Mouse (Mus musculus): ENCODE measurements around the gene Nup93.

Nup93 gene

DNA sequence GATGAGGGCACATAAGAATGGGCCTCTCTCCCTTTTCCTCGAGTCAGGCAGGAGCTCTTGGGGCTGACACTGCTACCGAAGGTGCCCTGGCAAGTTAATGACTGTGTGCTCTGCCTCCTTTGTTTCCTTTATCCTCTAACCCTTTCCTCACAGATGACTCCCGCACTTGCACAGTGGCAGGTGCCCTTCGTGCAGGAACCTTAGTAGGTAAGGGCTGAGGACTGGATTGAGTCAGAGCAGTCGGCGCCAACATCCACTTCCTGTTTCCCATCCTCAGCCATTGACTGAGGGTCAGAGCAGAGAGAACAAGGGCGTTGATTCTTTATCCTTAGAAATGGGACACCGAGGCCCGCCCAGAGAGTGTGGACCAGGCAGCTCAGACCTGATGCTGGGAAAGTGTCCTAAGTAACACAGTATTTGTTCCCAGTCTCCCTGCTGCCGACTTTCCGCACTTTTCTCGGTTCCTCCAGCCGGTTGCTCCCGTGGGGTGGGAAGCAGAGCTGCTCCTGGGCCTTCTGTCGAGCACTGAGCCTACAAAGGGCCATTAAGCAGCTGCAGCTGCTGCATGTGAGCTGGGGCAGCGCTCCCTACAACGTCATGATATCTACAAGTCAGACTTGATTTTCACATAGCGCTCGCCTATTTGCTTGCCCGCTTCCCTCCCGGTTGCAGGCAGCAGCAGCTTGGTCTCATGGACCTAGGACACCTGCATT lies 26.9 kb upstream of the Nup93 start:
- no peak for DNase-seq (ENCODE audit: low spot score)

GRCm38 (mm10) chr8:94189275-94190031 lies 24.9 kb upstream of the Nup93 start:
- DNase-seq (ENCODE audit: low spot score) = no peak

DNA sequence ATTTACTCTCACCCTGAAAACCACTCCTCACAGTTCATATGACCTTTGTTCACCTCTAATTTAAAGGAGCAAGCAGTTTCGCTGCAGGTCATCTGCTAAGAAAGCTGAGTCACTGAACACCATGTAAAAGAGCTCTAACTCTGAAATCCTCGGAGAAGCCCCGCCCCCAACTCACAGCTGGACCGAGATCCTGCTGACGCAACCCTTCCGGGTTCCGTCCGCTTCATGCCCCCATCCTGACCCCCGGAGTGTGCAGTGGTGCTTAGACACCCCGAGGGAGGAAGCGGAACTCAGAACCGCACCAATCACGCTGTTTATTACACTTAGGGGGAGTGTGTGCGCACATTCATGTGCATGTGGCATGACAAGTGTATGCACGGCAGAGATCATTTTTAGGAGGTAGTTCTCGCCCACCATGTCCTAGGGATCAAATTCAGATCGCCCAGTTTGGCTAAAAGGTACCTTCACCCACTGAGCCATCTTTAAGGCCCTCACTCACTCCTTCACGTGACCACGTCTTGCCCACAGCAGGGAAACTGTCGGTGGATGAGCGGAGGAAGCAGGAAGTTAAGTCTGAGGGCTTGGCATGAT lies 23.2 kb upstream of the Nup93 start:
- DNase-seq (ENCODE audit: low spot score) = peak; percentile 77

DNA sequence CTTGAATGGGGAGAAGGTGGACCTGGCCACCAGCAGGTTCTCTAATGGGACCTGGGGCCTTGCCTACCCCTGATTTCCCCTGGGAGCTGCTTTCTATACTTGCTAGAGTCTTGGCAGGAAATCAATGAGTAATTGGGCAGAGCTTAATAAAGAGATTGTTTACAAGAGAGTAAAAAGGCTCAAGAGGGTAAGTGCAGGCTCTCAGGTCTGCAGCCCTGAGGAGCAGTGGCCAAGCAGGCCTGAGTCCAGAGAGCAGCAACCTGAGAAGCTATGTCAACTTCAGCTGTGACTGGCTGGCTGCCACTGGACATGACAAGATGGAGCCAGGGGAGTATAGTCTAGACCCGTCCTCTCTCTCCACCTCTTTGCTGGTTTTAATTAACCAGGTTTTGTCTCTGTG lies 21.4 kb upstream of the Nup93 start:
- DNase-seq (ENCODE audit: low spot score) = no peak

DNA sequence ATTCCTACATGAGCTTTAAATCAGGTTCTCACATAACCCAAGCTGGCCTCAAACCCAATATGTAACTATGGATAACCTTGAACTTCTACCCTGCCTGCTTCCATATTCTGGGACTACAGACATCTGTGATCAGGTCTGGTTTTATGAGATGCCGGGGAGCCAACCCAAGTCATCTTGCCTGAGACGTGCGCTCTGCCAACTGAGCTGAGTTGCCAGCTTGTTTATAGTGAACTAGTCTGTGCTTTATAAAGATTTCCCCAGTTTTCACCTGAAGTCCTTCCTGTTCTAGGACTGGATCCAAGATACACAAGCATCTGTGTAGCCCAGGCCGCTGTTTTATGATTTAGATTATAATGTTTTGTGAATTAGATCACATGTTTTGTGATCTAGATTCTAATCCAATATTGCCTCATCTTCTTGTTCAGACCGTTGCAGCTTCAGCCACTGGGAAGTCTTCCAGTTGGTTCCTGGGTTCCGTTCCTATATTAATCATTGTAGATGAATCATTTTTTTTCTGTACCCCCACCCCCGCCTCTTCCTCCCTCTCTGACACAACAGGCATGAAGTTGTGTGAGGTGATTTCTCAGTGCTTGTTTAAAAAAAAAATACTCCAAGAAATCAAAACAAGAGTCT lies 19.7 kb upstream of the Nup93 start:
- DNase-seq (ENCODE audit: low spot score) = no peak

DNA sequence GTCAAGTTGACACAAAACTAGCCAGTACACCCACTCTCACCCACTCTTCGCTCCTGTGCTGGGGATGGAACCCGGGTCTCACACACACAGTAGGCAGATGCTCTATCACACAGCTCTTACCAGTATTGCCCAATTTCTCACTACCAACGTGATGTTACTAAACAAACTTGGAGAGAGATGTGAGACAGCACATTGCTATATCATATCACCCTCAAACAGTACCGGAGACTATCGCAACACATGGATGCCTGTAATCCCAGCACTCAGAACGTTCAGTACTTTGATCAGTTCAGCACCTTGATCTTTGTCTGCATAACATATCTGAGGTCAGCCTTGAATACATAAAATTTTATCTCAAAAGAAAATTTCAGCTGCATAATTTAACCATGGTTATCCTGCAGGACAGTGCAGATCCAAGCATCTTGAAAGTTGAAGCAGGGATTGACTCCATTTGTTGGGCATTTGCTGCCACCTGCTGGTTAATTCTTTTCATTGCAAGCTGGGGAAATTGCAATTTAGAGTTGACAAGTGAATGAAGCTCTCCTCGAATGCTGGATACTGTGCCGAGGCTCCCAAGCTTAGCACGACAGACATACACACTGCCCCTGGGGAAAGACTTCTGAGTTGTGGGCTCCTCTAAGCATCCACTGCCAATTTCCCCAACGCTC lies 15.0 kb upstream of the Nup93 start:
- peak; percentile 68 for DNase-seq (ENCODE audit: low spot score)

GRCm38 (mm10) chr8:94204043-94204442 lies 10.3 kb upstream of the Nup93 start:
- no peak for DNase-seq (ENCODE audit: low spot score)

GRCm38 (mm10) chr8:94205736-94206135 lies 8.6 kb upstream of the Nup93 start:
- DNase-seq (ENCODE audit: low spot score) = peak; percentile 85

DNA sequence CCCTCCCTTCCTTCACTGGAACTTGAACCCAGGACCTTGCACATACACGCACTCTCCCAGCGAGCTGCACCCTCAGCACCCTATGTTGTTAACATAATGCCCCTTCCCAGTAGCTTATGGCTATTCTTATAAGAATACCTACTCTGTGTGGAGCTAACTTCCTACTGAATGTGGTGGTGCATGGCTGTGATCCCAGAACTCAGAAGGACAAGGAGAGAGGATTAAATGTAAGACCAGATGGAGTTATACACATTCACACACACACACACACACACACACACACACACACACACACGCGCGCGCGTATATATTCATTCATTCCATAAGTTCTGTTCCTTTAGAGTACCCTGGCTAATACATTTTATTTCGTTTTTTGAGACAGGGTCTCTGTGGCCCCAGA lies 8.1 kb upstream of the Nup93 start:
- no peak for DNase-seq (ENCODE audit: low spot score)

- DNase-seq (ENCODE audit: low spot score) = no peak
These were observed 6.9 kb upstream of the Nup93 start for GRCm38 (mm10) chr8:94207491-94207890.

DNA sequence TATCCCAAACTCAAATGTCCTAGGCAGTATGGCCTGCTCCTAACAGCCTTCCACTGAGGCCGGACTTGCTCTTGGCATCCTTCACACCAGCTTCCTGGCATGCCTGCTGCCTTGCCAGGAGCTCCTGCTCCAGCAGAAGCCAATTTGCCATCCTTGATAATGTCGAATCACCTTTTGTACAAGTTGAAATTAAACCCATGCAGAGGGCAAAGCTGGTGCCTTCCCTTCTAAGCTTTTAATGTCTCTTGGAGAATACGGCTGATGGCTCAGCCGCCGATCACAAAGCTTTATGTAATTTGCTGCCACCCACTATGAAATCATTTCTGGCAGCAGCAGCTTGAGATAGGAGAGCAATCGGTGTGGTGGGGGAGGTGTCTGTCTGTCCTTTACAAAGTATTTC lies 4.7 kb upstream of the Nup93 start:
- no peak for DNase-seq (ENCODE audit: low spot score)

DNA sequence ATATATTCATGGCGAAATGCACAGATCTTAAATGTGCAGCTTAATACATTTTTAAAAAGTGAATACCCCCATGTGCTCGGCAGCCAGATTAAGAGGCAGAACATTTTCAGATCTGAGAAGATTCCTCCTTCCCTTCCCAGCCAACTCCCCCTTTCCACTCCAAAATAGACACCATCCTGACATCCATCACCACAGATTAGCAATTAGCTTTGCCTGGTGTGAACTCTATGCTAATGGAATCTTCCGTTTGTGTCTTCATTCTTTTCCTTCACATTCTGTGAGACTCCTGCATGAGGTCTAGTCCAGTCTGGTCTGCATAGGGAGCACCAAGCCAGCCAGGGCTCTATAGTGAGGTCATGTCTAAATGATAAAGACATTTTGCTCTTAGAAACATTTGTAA lies 4.1 kb upstream of the Nup93 start:
- no peak for DNase-seq (ENCODE audit: low spot score)

GRCm38 (mm10) chr8:94213819-94214218 lies 545 bp upstream of the Nup93 start:
- DNase-seq (ENCODE audit: low spot score) = no peak

- no peak for DNase-seq (ENCODE audit: low spot score)
These were observed 13.1 kb downstream of the Nup93 start for GRCm38 (mm10) chr8:94227381-94227939.

- no peak for DNase-seq (ENCODE audit: low spot score)
These were observed 25.9 kb downstream of the Nup93 start for GRCm38 (mm10) chr8:94240240-94240751.

DNA sequence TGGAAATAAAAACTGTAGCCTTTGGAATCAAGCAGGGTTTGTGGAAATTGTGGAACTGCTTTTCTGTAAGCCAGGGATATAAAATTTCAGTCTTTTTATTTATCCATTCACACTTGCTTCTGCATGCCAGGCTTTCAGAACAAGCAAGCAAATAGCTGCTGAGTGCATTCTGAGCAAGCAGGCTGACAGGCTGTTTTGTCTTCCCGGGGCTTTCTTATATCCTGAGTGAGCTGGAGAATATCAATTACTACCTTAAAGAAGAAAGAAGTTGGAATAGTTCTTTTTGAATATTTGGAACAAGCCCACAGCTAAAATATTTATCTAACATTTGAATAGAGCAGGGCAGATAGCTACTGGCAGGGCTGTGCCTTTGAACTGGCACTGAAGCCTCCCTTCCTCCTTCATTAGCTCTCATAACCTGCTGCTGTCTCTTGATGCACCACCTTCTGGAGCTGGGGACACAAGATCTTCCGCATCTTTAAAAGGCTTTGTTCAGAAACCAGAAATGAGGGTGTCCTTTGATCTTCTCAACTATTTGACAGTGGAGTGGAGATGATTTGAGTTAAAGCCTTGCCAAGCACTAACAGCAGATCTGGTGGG lies 35.6 kb downstream of the Nup93 start:
- DNase-seq (ENCODE audit: low spot score) = peak; percentile 12

GRCm38 (mm10) chr8:94258881-94259280 lies 44.5 kb downstream of the Nup93 start:
- DNase-seq (ENCODE audit: low spot score) = no peak

GRCm38 (mm10) chr8:94262626-94263297 lies 48.4 kb downstream of the Nup93 start:
- DNase-seq (ENCODE audit: low spot score) = no peak

DNA sequence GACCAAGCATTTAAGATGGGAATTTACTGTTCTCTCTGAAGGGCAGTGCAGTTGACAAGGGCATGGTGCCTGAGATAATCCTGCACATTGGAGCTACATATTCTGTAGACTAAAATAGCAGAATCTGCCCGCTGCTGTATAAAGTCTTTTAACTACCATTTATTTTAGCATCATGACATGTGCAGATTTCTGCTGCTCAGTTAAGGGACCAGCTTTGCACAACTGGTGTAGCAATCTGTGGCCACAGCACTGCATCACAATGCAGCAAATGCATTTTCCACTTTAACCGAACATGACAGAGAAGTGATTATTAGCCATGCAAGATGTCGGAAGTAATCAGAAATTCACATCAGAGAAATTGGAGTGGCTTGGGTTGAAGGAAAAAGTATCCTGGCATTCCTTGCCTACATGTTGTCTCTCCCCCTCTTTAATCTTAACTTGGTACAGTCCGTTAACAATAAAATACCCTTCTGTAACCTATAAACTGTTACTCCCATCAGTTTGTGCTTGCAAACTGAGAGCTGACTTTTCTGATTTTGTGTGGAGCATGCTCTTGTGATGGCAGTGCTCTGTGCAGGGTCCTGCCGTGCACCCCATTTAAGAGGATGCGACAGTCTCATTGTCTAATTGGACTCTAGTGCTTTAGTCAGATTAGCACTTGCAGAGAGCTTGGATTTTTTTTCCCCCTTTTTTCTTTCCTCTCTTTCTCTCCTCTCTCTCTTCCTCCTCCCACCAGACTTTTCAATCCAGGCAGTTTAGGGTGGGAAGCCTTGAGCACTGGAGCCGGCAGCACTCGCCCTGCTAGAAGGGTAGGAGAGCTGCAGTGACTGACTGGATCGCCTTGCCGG lies 52.2 kb downstream of the Nup93 start:
- DNase-seq (ENCODE audit: low spot score) = no peak

Measured in testis, postnatal 10 days (tissue).